Mouse (Mus musculus) liver, embryonic 12.5 days (tissue): ENCODE data around the gene Foxi2. TPM values are rescaled to one million over a fixed set of nuclear protein-coding genes. Genes with fewer than 3 reads are reported as not detected.
A peak's percentile ranks its signal among the peaks of the same experiment; 100 is the strongest.

Experiments
- ATAC-seq: fragments of 200-750 bp; cut with Nextera tagmentation; 2 replicates; pipeline ENCODE4 v1.8.0; 2017; ENCODE audit warnings: moderate number of reproducible peaks, mild to moderate bottlenecking, moderate library complexity
- H3K27ac ChIP-seq: fragments of 300-500 bp; sonication (generic); 2 replicates; pipeline ENCODE4 v1.5.1; 2016; ENCODE audit warnings: mild to moderate bottlenecking
- H3K27me3 ChIP-seq: fragments of 300-500 bp; sonication (generic); replicated peaks from 2 replicates; pipeline ENCODE4 v1.6.1; 2016; ENCODE audit warnings: mild to moderate bottlenecking, moderate library complexity
- H3K36me3 ChIP-seq: fragments of 300-500 bp; sonication (generic); 2 replicates; pipeline ENCODE4 v1.6.1; 2016; ENCODE audit warnings: mild to moderate bottlenecking, moderate library complexity
- H3K4me1 ChIP-seq: fragments of 300-500 bp; sonication (generic); 2 replicates; pipeline ENCODE4 v1.6.1; 2016
- H3K4me2 ChIP-seq: fragments of 300-500 bp; sonication (generic); 2 replicates; pipeline ENCODE4 v1.6.1; 2016; ENCODE audit warnings: mild to moderate bottlenecking, moderate library complexity
- H3K4me3 ChIP-seq: fragments of 300-500 bp; sonication (generic); 2 replicates; pipeline ENCODE4 v1.5.1; 2016; ENCODE audit warnings: mild to moderate bottlenecking, moderate library complexity
- H3K9ac ChIP-seq: fragments of 300-500 bp; sonication (generic); 2 replicates; pipeline ENCODE4 v1.6.1; 2016; ENCODE audit warnings: mild to moderate bottlenecking, moderate library complexity
- H3K9me3 ChIP-seq: fragments of 300-500 bp; sonication (generic); replicated peaks from 2 replicates; pipeline ENCODE4 v1.6.1; 2016; ENCODE audit warnings: mild to moderate bottlenecking, moderate library complexity
- WGBS: fragments of 180-500 bp; shearing (Covaris S2); methylation state at CpG from one replicate; pipeline ENCODE4 v1.1.7; 2016; ENCODE audit not compliant: insufficient replicate concordance; 5-methylcytosine and 5-hydroxymethylcytosine counted together
- polyA plus RNA-seq: library from polyadenylated mRNA; unstranded; fragments of >200 nt; fragmentation: Nextera tagmentation; extraction: Ambion mirVana; gene quantifications from 2 replicates; pipeline ENCODE4 v1.2.1, GENCODE M21; 2016

The Foxi2 gene
- polyA plus RNA-seq = not detected in 2 replicates

DNA sequence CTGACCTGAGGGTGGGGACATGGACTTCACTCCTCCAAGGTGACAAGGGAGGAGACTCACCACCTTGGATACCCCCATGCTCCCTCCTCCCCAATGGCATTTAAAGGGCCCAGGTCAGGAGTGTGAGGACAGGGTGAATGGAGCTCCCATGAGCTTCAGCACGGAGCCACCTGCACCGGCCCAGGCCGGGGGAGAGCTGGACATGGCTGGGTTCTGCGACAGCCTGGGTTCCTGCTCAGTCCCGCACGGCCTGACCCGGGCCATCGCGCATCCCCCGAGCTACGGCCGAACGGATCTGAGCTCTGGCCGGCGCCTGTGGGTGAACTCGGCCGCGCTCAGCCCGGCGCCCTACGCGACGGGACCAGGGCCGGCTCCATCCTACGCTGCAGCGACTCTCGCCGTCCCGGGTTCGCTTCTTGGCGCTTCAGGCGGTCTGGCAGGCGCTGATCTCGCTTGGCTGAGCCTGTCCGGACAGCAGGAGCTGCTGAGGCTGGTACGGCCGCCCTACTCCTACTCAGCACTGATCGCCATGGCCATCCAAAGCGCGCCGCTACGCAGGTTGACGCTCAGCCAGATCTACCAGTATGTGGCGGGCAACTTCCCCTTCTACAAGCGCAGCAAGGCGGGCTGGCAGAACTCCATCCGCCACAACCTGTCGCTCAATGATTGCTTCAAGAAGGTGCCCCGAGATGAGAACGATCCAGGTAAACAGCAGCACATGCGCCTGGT lies at the start of gene Foxi2:
Gene Foxi2, plus strand, starts transcription at position 72 of the 729 bp plus-strand sequence.
- WGBS = 4% methylated on average over 51 of the region's 51 CpGs
- no peak for ATAC-seq
- Histone ChIP-seq H3K27me3 (peaks cover 63% of the 10 kb centered on the region), H3K4me3 (no peak within 1 kb of the TSS), H3K4me2 (peak within 1 kb of the TSS; percentile 22; the same call in 1 of the 2 replicates), H3K9ac (no peak within 1 kb of the TSS), H3K36me3 (no peaks in the 10 kb centered on the region), H3K9me3 (no peaks in the 10 kb centered on the region), H3K4me1 (no peaks in the 10 kb centered on the region), H3K27ac (no peak within 1 kb of the TSS)

DNA sequence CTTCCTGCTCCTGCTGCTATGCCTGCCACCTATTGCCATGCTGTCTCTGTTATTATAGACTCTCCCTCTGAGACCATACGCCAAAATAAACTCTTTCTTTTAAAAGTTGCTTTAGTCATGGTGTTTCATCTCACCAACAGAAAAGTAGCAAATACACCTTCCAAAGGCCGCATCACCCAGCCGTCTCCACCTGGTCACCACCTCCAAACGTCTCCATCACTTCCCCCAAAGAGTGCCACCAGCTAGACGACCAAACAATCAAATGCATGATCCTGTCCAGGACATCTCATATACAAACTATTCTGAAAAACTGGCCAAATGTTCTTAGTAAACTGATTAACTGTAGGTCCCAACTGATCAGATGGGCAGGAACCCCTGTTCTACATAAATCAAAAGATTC lies 45.5 kb upstream of the Foxi2 start:
- no peak overlapping the region for H3K4me2 ChIP-seq
- WGBS = 75% methylated on average over 5 of the region's 5 CpGs
- H3K27ac ChIP-seq = no peak overlapping the region
- no peak for ATAC-seq
- H3K4me1 ChIP-seq = no peaks in the 10 kb centered on the region
- no peaks in the 10 kb centered on the region for H3K9me3 ChIP-seq
- no peaks in the 10 kb centered on the region for H3K36me3 ChIP-seq
- H3K4me3 ChIP-seq = no peak overlapping the region
- H3K9ac ChIP-seq = no peak overlapping the region
- no peaks in the 10 kb centered on the region for H3K27me3 ChIP-seq

- Histone ChIP-seq H3K4me3 (no peak overlapping the region), H3K9me3 (no peaks in the 10 kb centered on the region), H3K27ac (no peak overlapping the region), H3K27me3 (no peaks in the 10 kb centered on the region), H3K4me1 (no peaks in the 10 kb centered on the region), H3K9ac (no peak overlapping the region), H3K4me2 (no peak overlapping the region), H3K36me3 (no peaks in the 10 kb centered on the region)
- ATAC-seq = no peak
- 81% methylated on average over 13 of the region's 13 CpGs for WGBS
Observed at GRCm38 (mm10) chr7:135376048-135376447, 34.1 kb upstream of the Foxi2 start.

GRCm38 (mm10) chr7:135376932-135377331 lies 33.2 kb upstream of the Foxi2 start:
- H3K27me3 ChIP-seq = no peaks in the 10 kb centered on the region
- H3K9ac ChIP-seq = no peak overlapping the region
- no peak overlapping the region for H3K27ac ChIP-seq
- ATAC-seq = peak; percentile 65; the same call in 1 of the 2 replicates
- H3K4me3 ChIP-seq = no peak overlapping the region
- no peaks in the 10 kb centered on the region for H3K4me1 ChIP-seq
- WGBS = 45% methylated on average over 5 of the region's 5 CpGs
- H3K4me2 ChIP-seq = no peak overlapping the region
- H3K9me3 ChIP-seq = no peaks in the 10 kb centered on the region
- H3K36me3 ChIP-seq = no peaks in the 10 kb centered on the region

- 63% methylated on average over 5 of the region's 5 CpGs for WGBS
- no peak for ATAC-seq
- H3K27me3 ChIP-seq = no peaks in the 10 kb centered on the region
Observed at GRCm38 (mm10) chr7:135378331-135378730, 31.8 kb upstream of the Foxi2 start.

GRCm38 (mm10) chr7:135389039-135389438 lies 21.1 kb upstream of the Foxi2 start:
- Histone ChIP-seq H3K4me3 (no peak overlapping the region), H3K27me3 (peaks cover 15% of the 10 kb centered on the region), H3K9me3 (no peaks in the 10 kb centered on the region), H3K4me1 (peaks cover under 1% of the 10 kb centered on the region; the same call in 1 of the 2 replicates), H3K9ac (no peak overlapping the region), H3K4me2 (no peak overlapping the region), H3K36me3 (no peaks in the 10 kb centered on the region), H3K27ac (no peak overlapping the region)
- ATAC-seq = no peak
- WGBS = 48% methylated on average over 3 of the region's 3 CpGs

More at GRCm38 (mm10) chr7:135378331-135378730, 31.8 kb upstream of the Foxi2 start:
- Histone ChIP-seq H3K4me1 (no peaks in the 10 kb centered on the region), H3K9ac (no peak overlapping the region), H3K4me2 (no peak overlapping the region), H3K4me3 (no peak overlapping the region), H3K27ac (no peak overlapping the region), H3K9me3 (no peaks in the 10 kb centered on the region), H3K36me3 (no peaks in the 10 kb centered on the region)

GRCm38 (mm10) chr7:135392949-135393542 lies 17.1 kb upstream of the Foxi2 start:
- Histone ChIP-seq H3K36me3 (no peaks in the 10 kb centered on the region), H3K27me3 (peaks cover 20% of the 10 kb centered on the region), H3K9me3 (no peaks in the 10 kb centered on the region), H3K27ac (no peak overlapping the region), H3K4me2 (no peak overlapping the region), H3K9ac (no peak overlapping the region), H3K4me3 (no peak overlapping the region), H3K4me1 (peaks cover 38% of the 10 kb centered on the region)
- ATAC-seq = no peak
- 38% methylated on average over 5 of the region's 5 CpGs for WGBS

DNA sequence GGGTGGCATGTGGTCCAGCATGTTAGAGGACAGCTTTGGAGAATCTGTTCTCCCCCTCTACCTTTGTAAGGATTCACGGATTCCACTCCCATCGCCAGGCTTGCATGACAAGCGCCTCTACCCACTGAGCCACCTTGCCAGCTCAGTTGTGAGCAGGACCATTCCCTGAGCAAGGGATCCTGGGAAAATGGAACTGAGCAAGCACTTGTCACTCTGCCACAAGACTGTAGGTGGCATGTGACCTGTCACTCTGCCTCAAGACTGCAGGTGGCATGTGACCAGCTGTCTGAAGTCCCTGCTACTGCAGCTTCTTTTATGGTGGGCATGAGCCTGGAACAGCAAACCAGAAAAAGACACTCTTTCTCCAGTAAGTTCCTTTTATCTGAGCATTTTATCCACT lies 15.7 kb upstream of the Foxi2 start:
- H3K4me3 ChIP-seq = no peak overlapping the region
- no peaks in the 10 kb centered on the region for H3K9me3 ChIP-seq
- H3K36me3 ChIP-seq = no peaks in the 10 kb centered on the region
- no peak overlapping the region for H3K9ac ChIP-seq
- ATAC-seq = 0 out of 2 replicates have a peak, but pooled peaks have one; percentile 16
- peaks cover 20% of the 10 kb centered on the region for H3K27me3 ChIP-seq
- peaks cover 43% of the 10 kb centered on the region for H3K4me1 ChIP-seq
- H3K27ac ChIP-seq = no peak overlapping the region
- H3K4me2 ChIP-seq = no peak overlapping the region
- WGBS = 92% methylated on average over 3 of the region's 3 CpGs

DNA sequence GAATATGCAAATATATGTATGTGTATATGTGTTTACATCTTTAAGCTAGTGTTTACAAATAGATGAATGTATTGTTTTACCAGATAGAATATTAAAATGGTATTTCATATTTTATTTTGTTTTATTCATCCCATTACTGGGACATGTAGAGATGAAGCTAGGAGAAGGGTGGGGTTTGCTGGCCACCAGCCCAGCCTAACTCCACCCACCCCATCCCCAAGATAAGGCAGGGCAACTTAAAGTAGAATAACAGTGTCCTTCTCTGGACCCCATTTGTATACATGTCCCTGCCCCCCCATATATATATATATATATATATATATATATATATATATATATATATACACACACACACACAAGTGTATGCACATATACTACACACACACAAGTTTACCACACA lies 14.9 kb upstream of the Foxi2 start:
- Histone ChIP-seq H3K27me3 (peaks cover 20% of the 10 kb centered on the region), H3K4me2 (0 out of 2 replicates have a peak overlapping the region, but pooled peaks have one; percentile 25), H3K9me3 (no peaks in the 10 kb centered on the region), H3K27ac (peak overlapping the region; percentile 30; the same call in 1 of the 2 replicates), H3K36me3 (no peaks in the 10 kb centered on the region), H3K4me3 (no peak overlapping the region), H3K9ac (no peak overlapping the region), H3K4me1 (peaks cover 43% of the 10 kb centered on the region)
- ATAC-seq = peak; percentile 64

DNA sequence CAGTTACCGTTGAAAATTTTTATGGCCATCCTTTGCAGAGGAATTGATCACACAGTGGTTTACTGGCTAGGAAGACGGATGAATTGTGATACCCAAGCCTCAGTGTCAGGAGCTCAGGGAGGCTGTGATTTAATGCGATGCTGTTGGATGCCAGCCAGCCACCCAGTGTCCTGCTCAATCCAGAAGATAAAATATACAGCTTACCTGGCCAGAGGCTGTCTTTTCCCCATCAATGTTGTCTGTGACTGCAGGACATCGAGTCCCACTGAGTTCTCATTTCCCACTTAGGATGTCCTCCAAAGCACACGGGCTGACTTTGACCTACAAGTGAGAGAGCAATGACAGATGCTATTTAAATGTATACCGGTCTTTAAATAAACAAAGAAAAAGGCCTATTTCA lies 13.0 kb upstream of the Foxi2 start:
- H3K4me1 ChIP-seq = peaks cover 43% of the 10 kb centered on the region
- H3K36me3 ChIP-seq = no peaks in the 10 kb centered on the region
- H3K9me3 ChIP-seq = no peaks in the 10 kb centered on the region
- H3K27me3 ChIP-seq = peaks cover 16% of the 10 kb centered on the region
- no peak overlapping the region for H3K9ac ChIP-seq
- no peak overlapping the region for H3K4me3 ChIP-seq
- 66% methylated on average over 6 of the region's 6 CpGs for WGBS
- peak overlapping the region; percentile 52; the same call in 1 of the 2 replicates for H3K4me2 ChIP-seq
- ATAC-seq = no peak
- peak overlapping the region; percentile 85 for H3K27ac ChIP-seq

DNA sequence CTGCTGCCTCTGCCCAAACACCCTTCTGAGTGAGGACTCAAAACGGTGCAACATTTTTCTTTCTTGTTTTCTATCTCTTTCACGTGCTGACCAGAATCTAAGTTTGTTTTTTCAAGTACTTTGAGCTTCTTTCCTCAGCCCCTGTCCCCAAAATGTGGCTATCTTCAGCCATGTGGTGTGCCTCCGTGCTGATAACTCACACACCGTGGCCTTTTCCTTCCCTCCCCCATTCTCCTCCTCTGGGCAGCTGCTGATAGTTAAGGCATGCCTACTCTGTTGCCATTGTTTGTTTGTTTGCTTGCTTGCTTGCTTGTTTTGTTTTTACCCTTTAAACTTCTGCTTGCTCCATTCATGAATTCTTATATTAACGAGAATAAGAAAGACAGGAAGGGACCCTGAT lies 12.2 kb upstream of the Foxi2 start:
- Histone ChIP-seq H3K27me3 (peaks cover 19% of the 10 kb centered on the region; the same call in 1 of the 2 replicates), H3K4me3 (0 out of 2 replicates have a peak overlapping the region, but pooled peaks have one; percentile 9), H3K27ac (peak overlapping the region; percentile 85), H3K4me1 (peaks cover 43% of the 10 kb centered on the region), H3K36me3 (no peaks in the 10 kb centered on the region), H3K9ac (no peak overlapping the region), H3K4me2 (peak overlapping the region; percentile 52), H3K9me3 (no peaks in the 10 kb centered on the region)
- WGBS = 10% methylated on average over 5 of the region's 5 CpGs
- ATAC-seq = peak; percentile 98

- Histone ChIP-seq H3K36me3 (no peaks in the 10 kb centered on the region), H3K4me3 (no peak overlapping the region), H3K27me3 (peaks cover 25% of the 10 kb centered on the region), H3K27ac (no peak overlapping the region), H3K9ac (no peak overlapping the region), H3K9me3 (no peaks in the 10 kb centered on the region), H3K4me1 (peaks cover 1% of the 10 kb centered on the region), H3K4me2 (no peak overlapping the region)
- no peak for ATAC-seq
- WGBS = 9% methylated on average over 5 of the region's 5 CpGs
Observed at GRCm38 (mm10) chr7:135403416-135403815, 6.7 kb upstream of the Foxi2 start.
